Mouse (Mus musculus): ENCODE results near the gene Pls1.

Pls1 gene

DNA sequence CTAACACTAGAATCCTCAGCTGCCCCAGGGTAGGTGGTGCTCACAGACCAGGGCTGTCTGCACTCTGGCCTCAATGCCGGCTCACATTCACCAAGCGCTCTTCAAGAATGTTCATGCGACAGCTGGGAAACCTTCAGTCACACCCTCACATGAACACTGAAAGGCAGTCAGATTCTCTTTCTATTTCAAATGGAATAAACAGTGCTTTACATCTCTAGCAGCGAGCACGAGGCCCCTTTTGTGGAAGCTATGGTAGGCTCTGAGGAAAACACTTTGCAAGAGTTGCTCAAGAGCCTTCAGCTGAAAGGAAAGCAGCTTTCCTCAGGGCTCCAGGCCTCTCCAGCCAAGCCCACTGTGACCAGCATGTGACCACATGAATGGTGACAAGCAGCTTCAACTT lies 139.7 kb downstream of the Pls1 start:
- no peak for DNase-seq (ENCODE audit: low spot score in 2 of 2)

- DNase-seq (ENCODE audit: low spot score in 2 of 2), result no peak
Observed at GRCm38 (mm10) chr9:95704078-95704477, 141.0 kb downstream of the Pls1 start.

Data from frontal cortex, postnatal 25 days (tissue).